Mouse (Mus musculus) heart, postnatal 0 days (tissue): ENCODE data around the gene Entpd5.

Experiments used
- CTCF ChIP-seq: IDR thresholded peaks from 2 replicates; pipeline ENCODE4 v1.5.1; 2016; ENCODE audit warnings: antibody characterized with exemption, control low read depth, low read depth
- EP300 ChIP-seq: IDR thresholded peaks from 2 replicates; pipeline ENCODE4 v1.6.1; 2016; ENCODE audit warnings: antibody characterized with exemption, low read depth

GRCm38 (mm10) chr12:84442526-84442925 lies 33.7 kb upstream of the Entpd5 start:
- TF ChIP-seq EP300: no peak
- no peak for TF ChIP-seq CTCF
